Mouse (Mus musculus) megakaryocyte, embryonic 14.5 days (primary cell): Measurements from ENCODE around the gene Tmem219.

Source experiments
- FLI1 ChIP-seq: IDR thresholded peaks from 2 replicates; pipeline ENCODE4 v1.6.1; 2012; ENCODE audit warnings: low read length, inconsistent platforms, mixed read lengths
- GATA1 ChIP-seq: IDR thresholded peaks from 3 replicates; pipeline ENCODE4 v1.6.1; 2012; ENCODE audit warnings: mixed read lengths, low read length, inconsistent platforms, borderline replicate concordance

DNA sequence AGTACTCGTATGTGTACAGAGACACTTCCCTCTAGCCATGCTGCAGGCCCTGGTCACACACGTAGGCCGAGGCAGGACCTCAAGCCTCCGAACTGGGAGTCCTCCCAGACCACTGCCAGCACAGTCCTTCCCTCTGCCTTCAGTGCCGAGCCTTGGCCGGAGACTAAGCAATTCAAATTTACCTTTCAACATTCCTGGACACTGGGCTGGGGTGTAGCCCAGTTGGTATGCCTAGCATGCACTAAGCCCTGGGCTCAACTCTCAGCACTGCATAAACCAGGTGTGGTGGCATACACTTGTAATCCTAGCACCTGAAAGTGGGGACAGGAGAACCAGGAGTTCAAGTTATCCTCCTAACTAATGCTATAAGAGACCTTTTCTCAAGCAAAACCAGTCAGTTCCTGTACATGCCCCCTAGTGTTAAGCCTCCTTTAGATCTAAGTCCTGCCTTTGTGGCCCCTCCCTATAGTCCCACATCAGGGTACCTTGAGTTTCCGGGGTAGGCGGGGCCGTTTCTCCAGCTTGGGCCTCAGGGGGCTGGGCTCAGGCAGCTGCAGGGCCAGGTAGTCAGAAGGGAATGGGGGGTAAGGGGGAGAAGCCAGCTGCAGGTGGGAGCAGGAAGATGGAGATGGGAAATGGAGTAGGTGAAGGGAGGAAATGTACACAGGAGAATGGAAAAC lies 65.8 kb downstream of the Tmem219 start:
- TF ChIP-seq GATA1 (no peak), FLI1 (no peak)
